Mouse (Mus musculus): Measurements from ENCODE around the gene Aaas. TPM values are rescaled to one million over a fixed set of nuclear protein-coding genes. Genes with fewer than 3 reads are reported as not detected.
A peak's percentile ranks its signal among the peaks of the same experiment; 100 is the strongest.

Aaas gene
- 10 to 100 TPM; 12.5 to 12.8 TPM for total RNA-seq (2021)

GRCm38 (mm10) chr15:102350138-102350941, at the start of gene Aaas:
Gene Aaas, minus strand, starts transcription at chr15:102350771.
- intact Hi-C loops (cut with DNase I): loop anchor here (2.0 kb wide), 1 partner anchor 26 kb away; no protein-coding TSS in a partner anchor
- peak; percentile 95 to 97 for DNase-seq

GRCm38 (mm10) chr15:102399229-102400221, 49.0 kb upstream of the Aaas start:
- intact Hi-C loops (cut with DNase I): loop anchor here (5.0 kb wide), 1 partner anchor 113 kb away; no protein-coding TSS in a partner anchor
- DNase-seq: peak; percentile 93

- DNase-seq: no peak
- intact Hi-C loops (cut with DNase I): no loop called here
Measured at GRCm38 (mm10) chr15:102398629-102399028, 48.1 kb upstream of the Aaas start.

- intact Hi-C loops (cut with DNase I): no loop called here
- no peak for DNase-seq
Measured at GRCm38 (mm10) chr15:102395061-102395460, 44.5 kb upstream of the Aaas start.

GRCm38 (mm10) chr15:102393584-102394014, 43.0 kb upstream of the Aaas start:
- intact Hi-C loops (cut with DNase I): loop anchor here (2.0 kb wide), 1 partner anchor 17 kb away; no protein-coding TSS in a partner anchor
- no peak for DNase-seq

- no peak for DNase-seq
- intact Hi-C loops (cut with DNase I): loop anchor here (2.0 kb wide), 1 partner anchor 18 kb away; no protein-coding TSS in a partner anchor
Measured at GRCm38 (mm10) chr15:102392520-102392919, 41.9 kb upstream of the Aaas start.

GRCm38 (mm10) chr15:102388942-102389341, 38.4 kb upstream of the Aaas start:
- intact Hi-C loops (cut with DNase I): no loop called here

GRCm38 (mm10) chr15:102386640-102387039, 36.1 kb upstream of the Aaas start:
- intact Hi-C loops (cut with DNase I): no loop called here

More at GRCm38 (mm10) chr15:102388942-102389341, 38.4 kb upstream of the Aaas start:
- no peak for DNase-seq

GRCm38 (mm10) chr15:102383671-102384070, 33.1 kb upstream of the Aaas start:
- intact Hi-C loops (cut with DNase I): no loop called here
- DNase-seq: no peak

More at GRCm38 (mm10) chr15:102386640-102387039, 36.1 kb upstream of the Aaas start:
- DNase-seq: no peak

GRCm38 (mm10) chr15:102381575-102381974, 31.0 kb upstream of the Aaas start:
- intact Hi-C loops (cut with DNase I): loop anchor here (1.0 kb wide), 2 partner anchors 40 to 61 kb away; no protein-coding TSS in a partner anchor
- DNase-seq: peak; percentile 86 to 91

GRCm38 (mm10) chr15:102377810-102378262, 27.3 kb upstream of the Aaas start:
- intact Hi-C loops (cut with DNase I): loop anchor here (2.0 to 5.0 kb wide), 3 partner anchors 27 to 91 kb away; partner anchors contain the start of gene Aaas
- peak; percentile 67 to 71 for DNase-seq

GRCm38 (mm10) chr15:102377163-102377543, 26.6 kb upstream of the Aaas start:
- intact Hi-C loops (cut with DNase I): loop anchor here (2.0 to 5.0 kb wide), 3 partner anchors 26 to 90 kb away; partner anchors contain the start of gene Aaas

GRCm38 (mm10) chr15:102376453-102377162, 26.0 kb upstream of the Aaas start:
- peak; percentile 69 to 80 for DNase-seq
- intact Hi-C loops (cut with DNase I): loop anchor here (2.0 to 5.0 kb wide), 3 partner anchors 26 to 89 kb away; partner anchors contain the start of gene Aaas

More at GRCm38 (mm10) chr15:102377163-102377543, 26.6 kb upstream of the Aaas start:
- peak; percentile 90 for DNase-seq

GRCm38 (mm10) chr15:102370727-102371126, 20.2 kb upstream of the Aaas start:
- DNase-seq: no peak
- intact Hi-C loops (cut with DNase I): no loop called here

- DNase-seq: no peak
- intact Hi-C loops (cut with DNase I): no loop called here
Measured at GRCm38 (mm10) chr15:102369972-102370371, 19.4 kb upstream of the Aaas start.

GRCm38 (mm10) chr15:102366733-102367344, 16.3 kb upstream of the Aaas start, which contains the start of gene Sp7:
Gene Sp7, minus strand, starts transcription at chr15:102367182.
- intact Hi-C loops (cut with DNase I): no loop called here
- no peak for DNase-seq

GRCm38 (mm10) chr15:102366238-102366637, 15.7 kb upstream of the Aaas start:
- DNase-seq: no peak
- intact Hi-C loops (cut with DNase I): no loop called here

GRCm38 (mm10) chr15:102364678-102365077, 14.1 kb upstream of the Aaas start:
- intact Hi-C loops (cut with DNase I): no loop called here
- no peak for DNase-seq

- intact Hi-C loops (cut with DNase I): no loop called here
- DNase-seq: no peak
Measured at GRCm38 (mm10) chr15:102362648-102363047, 12.1 kb upstream of the Aaas start.

Measured in heart, postnatal 36 days (tissue).